Mouse (Mus musculus) C2C12 (cell line): ENCODE results near the gene Auts2.

Experiments
- CTCF ChIP-seq: IDR thresholded peaks from one replicate; pipeline ENCODE4 v1.5.1; 2011; ENCODE audit not compliant: control insufficient read depth, insufficient read depth, insufficient read length
- FOSL1 ChIP-seq: IDR thresholded peaks from one replicate; pipeline ENCODE4 v1.8.0; 2011; ENCODE audit warnings: mild to moderate bottlenecking, low read length; ENCODE audit not compliant: poor library complexity, insufficient read depth, severe bottlenecking
- MAX ChIP-seq: IDR thresholded peaks from one replicate; pipeline ENCODE4 v1.6.1; 2011; ENCODE audit warnings: mild to moderate bottlenecking, control low read depth
- MYOD1 ChIP-seq: IDR thresholded peaks from one replicate; pipeline ENCODE4 v1.6.1; 2011; ENCODE audit warnings: low read depth; ENCODE audit not compliant: control insufficient read depth, insufficient read length

GRCm38 (mm10) chr5:132542381-132543020 is 643 bp downstream of the Auts2 start:
- TF ChIP-seq MAX = no peak
- TF ChIP-seq CTCF = no peak
- TF ChIP-seq MYOD1 = no peak
- TF ChIP-seq FOSL1 = no peak
